Mouse (Mus musculus): ENCODE data around the gene Gm19684.

DNA sequence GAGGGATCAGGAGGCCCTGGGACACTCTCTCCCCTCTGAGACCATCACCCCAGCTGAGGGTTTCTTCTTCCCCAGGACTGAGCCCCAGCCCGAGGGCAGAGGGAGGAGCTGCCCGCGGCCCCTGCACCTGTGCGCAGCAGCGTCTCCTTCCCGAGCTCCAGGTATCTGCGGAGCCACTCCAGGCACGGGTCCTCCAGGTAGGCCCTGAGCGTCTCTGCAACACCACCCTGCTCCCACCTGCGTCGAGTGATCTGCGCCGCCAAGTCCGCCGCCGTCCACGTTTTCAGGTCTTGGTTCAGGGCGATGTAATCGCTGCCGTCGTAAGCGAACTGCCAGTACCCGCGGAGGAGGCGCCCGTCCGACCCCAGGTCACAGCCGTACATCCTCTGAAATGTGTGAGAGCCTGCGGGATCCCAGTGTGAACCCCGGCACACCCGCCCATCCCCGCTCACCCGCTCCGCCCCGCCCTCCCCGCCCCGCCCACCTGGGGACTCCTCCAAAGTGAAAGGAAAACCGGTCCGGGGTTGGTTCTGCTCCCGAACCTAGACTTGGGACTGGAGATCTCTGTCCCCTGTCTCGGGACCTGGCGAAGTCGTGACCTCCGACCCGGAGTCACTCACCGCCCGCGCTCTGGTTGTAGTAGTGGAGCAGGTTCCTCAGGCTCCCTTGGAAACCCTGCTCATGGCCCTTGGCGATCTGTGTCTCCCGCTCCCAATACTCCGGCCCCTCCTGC is 46.0 kb downstream of the Gm19684 start:
- TF ChIP-seq CTCF (IDR thresholded peaks at IDR 0.05; ENCODE audit: low read depth, low read length) (no peak), POLR2AphosphoS5 (IDR thresholded peaks at IDR 0.05; ENCODE audit: insufficient replicate concordance, low read depth, low read length) (no peak)

All from G1E (cell line).